Mouse (Mus musculus) C2C12 (cell line): Measurements from ENCODE around the gene Jam3. TPM values are rescaled to one million over a fixed set of nuclear protein-coding genes. Genes with fewer than 3 reads are reported as not detected.

Source experiments
- H3K27me3 ChIP-seq: one replicate; pipeline ENCODE4 v1.6.1; 2011; ENCODE audit not compliant: control insufficient read depth, insufficient read depth, insufficient read length
- H3K36me3 ChIP-seq: one replicate; pipeline ENCODE4 v1.6.1; 2011; ENCODE audit not compliant: control insufficient read depth, insufficient read depth
- H3K4me3 ChIP-seq: one replicate; pipeline ENCODE4 v1.5.1; 2011; ENCODE audit warnings: mild to moderate bottlenecking, control low read depth; ENCODE audit not compliant: poor library complexity, insufficient read depth, severe bottlenecking
- H3K79me2 ChIP-seq: one replicate; pipeline ENCODE4 v1.6.1; 2011; ENCODE audit not compliant: control insufficient read depth, insufficient read depth
- H3K79me3 ChIP-seq: one replicate; pipeline ENCODE4 v1.6.1; 2011; ENCODE audit warnings: low read depth, control low read depth
- H3ac ChIP-seq: one replicate; pipeline ENCODE3; 2011; ENCODE audit warnings: low read depth; ENCODE audit not compliant: control insufficient read depth, insufficient read length
- CEBPB ChIP-seq: IDR thresholded peaks from one replicate; pipeline ENCODE4 v1.6.1; 2011; ENCODE audit warnings: low read depth, mild to moderate bottlenecking, control low read depth, moderate library complexity
- CTCF ChIP-seq: IDR thresholded peaks from one replicate; pipeline ENCODE4 v1.5.1; 2011; ENCODE audit not compliant: control insufficient read depth, insufficient read depth, insufficient read length
- FOSL1 ChIP-seq: IDR thresholded peaks from one replicate; pipeline ENCODE4 v1.8.0; 2011; ENCODE audit warnings: mild to moderate bottlenecking, low read length; ENCODE audit not compliant: poor library complexity, insufficient read depth, severe bottlenecking
- MAX ChIP-seq: IDR thresholded peaks from one replicate; pipeline ENCODE4 v1.6.1; 2011; ENCODE audit warnings: mild to moderate bottlenecking, control low read depth
- MYOD1 ChIP-seq: IDR thresholded peaks from one replicate; pipeline ENCODE4 v1.6.1; 2011; ENCODE audit warnings: low read depth; ENCODE audit not compliant: control insufficient read depth, insufficient read length
- MYOG ChIP-seq: IDR thresholded peaks from one replicate; pipeline ENCODE4 v1.6.1; 2011; ENCODE audit not compliant: control insufficient read depth, insufficient read length; ENCODE audit errors: extremely low read depth
- USF1 ChIP-seq: IDR thresholded peaks from one replicate; pipeline ENCODE4 v1.6.1; 2011; ENCODE audit warnings: low read depth, mild to moderate bottlenecking, control low read depth, moderate library complexity
- polyA plus RNA-seq: library from polyadenylated mRNA; unstranded; fragments of >200 nt; fragmentation: generic; extraction: Trizol; gene quantifications from one replicate; pipeline ENCODE4 v1.2.1, GENCODE M21; 2012; ENCODE audit warnings: missing spikeins

The Jam3 gene
- polyA plus RNA-seq, 1 experiment, result 15.8 TPM

- Histone ChIP-seq H3ac (no peak overlapping the region), H3K79me3 (no peaks in the 10 kb centered on the region), H3K79me2 (no peaks in the 10 kb centered on the region), H3K36me3 (no peaks in the 10 kb centered on the region), H3K27me3 (no peaks in the 10 kb centered on the region), H3K4me3 (no peak overlapping the region)
- no peak for TF ChIP-seq MYOD1
- no peak for TF ChIP-seq MYOG
- no peak for TF ChIP-seq CTCF
- no peak for TF ChIP-seq CEBPB
- TF ChIP-seq FOSL1, result no peak
- TF ChIP-seq USF1, result no peak
- no peak for TF ChIP-seq MAX
Observed at GRCm38 (mm10) chr9:27108451-27108850, 46.8 kb downstream of the Jam3 start.

DNA sequence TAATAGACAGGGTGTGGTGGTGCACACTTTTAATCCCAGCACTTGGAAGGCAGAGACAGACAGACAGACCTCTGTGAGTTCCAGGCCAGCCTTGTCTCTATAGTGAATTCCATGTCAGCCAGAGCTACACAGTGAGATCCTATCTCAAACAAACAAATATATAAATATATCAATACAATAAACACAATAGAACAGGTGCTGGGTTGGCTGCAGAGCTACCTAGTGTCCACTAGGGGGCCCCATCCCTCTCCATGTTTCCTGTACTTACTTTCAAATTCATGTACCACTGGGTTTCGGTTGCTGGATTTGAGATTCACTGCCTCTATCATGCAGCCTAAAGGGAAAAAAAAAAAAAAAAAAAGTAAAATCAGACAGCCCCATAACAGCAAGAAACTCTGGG, 49.1 kb downstream of the Jam3 start:
- Histone ChIP-seq H3K79me2 (no peaks in the 10 kb centered on the region), H3K4me3 (no peak overlapping the region), H3K27me3 (no peaks in the 10 kb centered on the region), H3K36me3 (peaks cover 3% of the 10 kb centered on the region), H3K79me3 (no peaks in the 10 kb centered on the region), H3ac (no peak overlapping the region)
- TF ChIP-seq CTCF, result peak; percentile 35
- no peak for TF ChIP-seq MYOD1

GRCm38 (mm10) chr9:27101466-27101865, 53.8 kb downstream of the Jam3 start:
- Histone ChIP-seq H3K79me2 (no peaks in the 10 kb centered on the region), H3K79me3 (no peaks in the 10 kb centered on the region), H3ac (no peak overlapping the region), H3K4me3 (no peak overlapping the region), H3K36me3 (peaks cover 27% of the 10 kb centered on the region), H3K27me3 (no peaks in the 10 kb centered on the region)
- TF ChIP-seq MYOD1, result no peak
- no peak for TF ChIP-seq MAX
- TF ChIP-seq CTCF, result no peak

DNA sequence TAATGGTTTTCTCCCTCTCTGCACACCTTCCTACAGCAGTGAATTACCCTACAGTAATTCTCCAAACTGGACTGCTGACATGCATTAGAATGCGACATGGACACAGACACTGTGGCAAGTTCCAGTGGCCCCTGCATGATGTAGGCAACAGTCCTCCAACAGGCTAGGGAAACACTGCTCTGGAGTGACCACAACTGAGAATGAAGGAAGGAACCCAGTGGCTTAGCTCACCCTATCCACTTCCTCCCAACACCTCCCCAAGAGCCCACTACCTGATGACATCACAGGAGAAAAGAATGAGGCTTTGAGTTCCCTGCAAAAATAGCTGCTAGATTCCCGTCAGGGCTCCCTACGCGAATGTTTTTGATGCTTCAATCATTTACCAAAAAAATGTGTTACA, 55.7 kb downstream of the Jam3 start:
- H3K79me2 ChIP-seq, result no peaks in the 10 kb centered on the region
- peaks cover 42% of the 10 kb centered on the region for H3K36me3 ChIP-seq
- no peak overlapping the region for H3K4me3 ChIP-seq
- TF ChIP-seq MYOD1 (no peak), CTCF (no peak), USF1 (no peak), MYOG (no peak), CEBPB (no peak), MAX (no peak), FOSL1 (no peak)
- no peak overlapping the region for H3ac ChIP-seq
- no peaks in the 10 kb centered on the region for H3K79me3 ChIP-seq
- no peaks in the 10 kb centered on the region for H3K27me3 ChIP-seq

DNA sequence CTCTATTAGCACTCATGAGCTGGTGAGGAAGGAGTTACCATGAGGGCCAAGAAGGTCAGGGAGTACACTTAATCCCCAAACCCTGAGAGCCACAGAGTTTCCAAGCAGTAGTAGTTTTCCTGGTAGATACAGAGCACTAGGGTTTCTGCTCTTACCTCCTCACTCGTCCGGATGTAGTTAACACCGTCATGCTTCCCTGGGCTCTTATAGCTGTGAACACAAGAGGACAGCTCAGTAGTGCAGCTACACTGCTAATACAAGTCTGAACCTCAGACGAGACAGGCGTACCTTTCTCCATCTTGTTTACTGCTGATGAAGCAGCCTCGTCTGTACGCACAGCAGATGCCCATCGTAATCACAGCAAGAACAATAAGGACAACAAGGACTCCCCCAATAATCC, 56.7 kb downstream of the Jam3 start:
- TF ChIP-seq FOSL1, result no peak
- TF ChIP-seq MYOD1, result no peak
- no peak for TF ChIP-seq MYOG
- TF ChIP-seq CEBPB, result no peak
- no peak for TF ChIP-seq CTCF
- no peak for TF ChIP-seq USF1
- TF ChIP-seq MAX, result no peak
- Histone ChIP-seq H3K4me3 (no peak overlapping the region), H3K27me3 (no peaks in the 10 kb centered on the region), H3ac (no peak overlapping the region), H3K36me3 (peaks cover 49% of the 10 kb centered on the region), H3K79me3 (no peaks in the 10 kb centered on the region), H3K79me2 (no peaks in the 10 kb centered on the region)

- Histone ChIP-seq H3K36me3 (peaks cover 49% of the 10 kb centered on the region), H3K79me2 (no peaks in the 10 kb centered on the region), H3K27me3 (no peaks in the 10 kb centered on the region)
Observed at GRCm38 (mm10) chr9:27098092-27098491, 57.1 kb downstream of the Jam3 start.

More at GRCm38 (mm10) chr9:27098092-27098491, 57.1 kb downstream of the Jam3 start:
- no peak for TF ChIP-seq CEBPB
- no peak for TF ChIP-seq USF1
- TF ChIP-seq CTCF, result no peak
- no peak for TF ChIP-seq MYOG
- TF ChIP-seq MAX, result no peak
- TF ChIP-seq FOSL1, result no peak
- no peak for TF ChIP-seq MYOD1
- H3K79me3 ChIP-seq, result no peaks in the 10 kb centered on the region
- H3K4me3 ChIP-seq, result no peak overlapping the region
- no peak overlapping the region for H3ac ChIP-seq
